Mouse (Mus musculus): ENCODE measurements at regions not wholly inside any gene's neighbourhood (a gene's known extent, or its start where the extent isn't known, plus 50 kb on each side); places are given as distances from the start of the nearest gene placed in this dataset.
"Not testable (repeated sequence)": the region's sequence is repeated elsewhere in the genome, so short reads cannot be mapped to it uniquely, and the experiment has no call there.

- DNase-seq, result not testable (repeated sequence)
Measured at GRCm38 (mm10) chr3:7811301-7811700, 1191.1 kb upstream of the 1700008P02Rik start.

DNA sequence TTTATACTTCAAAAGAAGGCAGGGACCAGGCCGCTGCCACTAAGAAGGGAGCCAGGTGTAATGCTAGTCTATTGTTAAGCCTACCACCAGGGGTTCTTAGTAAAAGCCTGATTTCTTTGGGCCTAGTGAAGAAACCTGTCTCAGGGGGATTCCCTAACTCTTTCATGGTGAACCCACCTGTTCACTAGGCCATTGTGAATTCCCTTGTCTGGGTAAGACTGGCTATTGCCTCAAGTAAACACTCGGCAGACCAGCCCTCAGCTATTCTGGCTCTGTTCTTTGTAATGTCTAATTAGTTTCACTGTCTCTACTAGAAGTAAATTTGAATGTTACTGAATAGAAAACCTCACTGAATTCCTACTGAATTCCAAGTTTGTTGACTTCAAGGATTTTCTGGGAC is 1184.9 kb upstream of the 1700008P02Rik start:
- not testable (repeated sequence) for DNase-seq

- no peak for DNase-seq
Measured at GRCm38 (mm10) chr3:7804209-7804608, 1184.0 kb upstream of the 1700008P02Rik start.

GRCm38 (mm10) chr3:7799486-7799885 is 1179.2 kb upstream of the 1700008P02Rik start:
- no peak for DNase-seq

GRCm38 (mm10) chr3:7787665-7788064 is 1167.4 kb upstream of the 1700008P02Rik start:
- DNase-seq, result no peak

DNA sequence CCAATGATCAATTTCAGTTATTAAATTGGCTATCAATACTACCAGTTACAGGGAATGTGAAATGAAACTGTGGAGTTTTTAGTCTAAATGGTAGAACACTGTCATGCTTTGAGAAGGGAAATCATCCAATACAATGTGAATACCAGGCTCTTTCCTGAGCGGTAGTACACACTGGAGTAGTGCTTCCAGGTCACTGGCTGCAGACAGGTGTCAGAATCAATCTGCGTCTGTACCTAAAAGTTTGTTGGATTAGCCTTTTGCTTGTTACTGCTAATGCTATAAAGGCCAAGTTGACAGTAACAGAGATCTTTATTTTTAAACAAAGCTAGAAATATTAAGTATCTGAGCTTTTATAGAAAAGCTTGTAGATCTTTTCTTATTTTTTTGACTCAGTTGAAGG is 1164.9 kb upstream of the 1700008P02Rik start:
- no peak for DNase-seq

- no peak for DNase-seq
Measured at GRCm38 (mm10) chr3:7755445-7755844, 1135.2 kb upstream of the 1700008P02Rik start.

DNA sequence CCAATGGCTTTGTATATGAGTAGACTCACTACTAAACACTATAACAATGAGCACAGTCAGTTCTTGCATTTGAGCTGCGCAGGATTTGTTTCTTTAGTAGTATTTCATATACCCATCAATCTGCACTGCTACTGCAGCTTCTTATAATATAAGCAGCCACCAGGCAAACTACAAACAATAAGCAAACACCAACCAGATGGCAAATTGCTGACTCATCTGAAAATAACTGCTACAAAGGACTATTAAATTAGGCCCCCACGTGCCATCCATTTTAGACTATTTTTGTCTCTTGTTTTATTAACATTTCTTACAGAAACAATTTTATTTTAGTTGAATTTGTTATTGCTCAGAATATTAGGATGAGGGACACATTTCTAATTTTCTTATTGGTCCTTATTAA is 1093.5 kb upstream of the 1700008P02Rik start:
- DNase-seq, result no peak

- no peak for DNase-seq
Measured at GRCm38 (mm10) chr3:7713130-7713529, 1092.9 kb upstream of the 1700008P02Rik start.

- no peak for DNase-seq
Measured at GRCm38 (mm10) chr3:7712466-7712865, 1092.2 kb upstream of the 1700008P02Rik start.

GRCm38 (mm10) chr3:7708609-7709008 is 1088.4 kb upstream of the 1700008P02Rik start:
- no peak for DNase-seq

GRCm38 (mm10) chr3:7683536-7683935 is 1063.3 kb upstream of the 1700008P02Rik start:
- DNase-seq, result no peak

- DNase-seq, result not testable (repeated sequence)
Measured at GRCm38 (mm10) chr3:7682816-7683215, 1062.6 kb upstream of the 1700008P02Rik start.

DNA sequence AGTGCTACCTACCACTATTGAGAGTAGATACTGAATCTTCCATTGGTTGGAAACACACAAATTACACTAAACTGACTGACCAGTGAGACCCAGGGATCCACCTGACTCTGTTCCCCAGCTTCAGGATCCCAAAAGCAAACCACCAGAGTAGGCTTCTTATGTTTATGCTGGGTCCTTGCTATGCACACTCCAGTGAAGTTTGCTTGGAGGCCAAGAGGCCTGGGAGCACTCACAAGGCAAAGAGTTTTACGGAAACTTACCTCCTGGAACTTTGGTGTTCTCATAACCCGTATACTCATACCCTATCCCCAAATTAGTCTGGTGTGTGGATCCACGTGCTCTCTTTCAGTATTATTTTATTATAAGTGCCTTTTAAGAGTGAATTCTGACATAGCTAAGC is 1062.1 kb upstream of the 1700008P02Rik start:
- no peak for DNase-seq

- no peak for DNase-seq
Measured at GRCm38 (mm10) chr3:7669956-7670355, 1049.7 kb upstream of the 1700008P02Rik start.

- not testable (repeated sequence) for DNase-seq
Measured at GRCm38 (mm10) chr3:7667851-7668250, 1047.6 kb upstream of the 1700008P02Rik start.

- peak; percentile 39 for DNase-seq
Measured at GRCm38 (mm10) chr3:7666391-7667142, 1046.3 kb upstream of the 1700008P02Rik start.

Measured in kidney, adult 18-20 months (tissue).